Mouse (Mus musculus): ENCODE measurements at regions not wholly inside any gene's neighbourhood (a gene's known extent, or its start where the extent isn't known, plus 50 kb on each side); places are given as distances from the start of the nearest gene placed in this dataset.
"Not testable (repeated sequence)": the region's sequence is repeated elsewhere in the genome, so short reads cannot be mapped to it uniquely, and the experiment has no call there.

DNA sequence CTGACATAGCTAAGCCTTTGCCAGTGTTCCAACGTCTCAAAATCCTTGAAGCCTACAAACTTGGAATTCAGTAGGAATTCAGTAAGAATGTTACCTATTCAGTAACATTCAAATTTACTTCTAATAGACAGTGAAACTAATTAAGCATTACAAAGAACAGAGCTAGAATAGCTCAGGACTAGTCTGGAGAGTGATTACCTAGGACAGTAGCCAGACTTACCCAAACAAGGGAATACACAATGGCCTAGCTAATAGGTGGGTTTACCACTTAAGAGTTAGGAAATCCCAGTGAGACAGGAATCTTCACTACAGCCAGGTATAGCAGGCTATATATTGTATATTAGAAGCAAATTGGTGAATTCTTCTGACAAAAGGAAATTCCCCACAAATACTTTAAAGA, 182.4 kb downstream of the Rab10 start:
- TF ChIP-seq CTCF (IDR thresholded peaks at IDR 0.05; ENCODE audit: low read depth, low read length); POLR2A (IDR thresholded peaks at IDR 0.05; ENCODE audit: extremely low read depth, insufficient read depth, low read length): not testable (repeated sequence)

Data from liver, adult 2 months (tissue).